Mouse (Mus musculus) megakaryocyte progenitor cell, adult 5-6 weeks (primary cell): ENCODE data around the gene Psma6. TPM values are rescaled to one million over a fixed set of nuclear protein-coding genes. Genes with fewer than 3 reads are reported as not detected.

Source experiments
- ATAC-seq: replicated peaks from 2 replicates; pipeline ENCODE4 v1.8.0; 2016; ENCODE audit warnings: mild to moderate bottlenecking, moderate TSS enrichment, inconsistent platforms; ENCODE audit not compliant: poor library complexity
- total RNA-seq, 2 experiments: library from RNA; stranded (forward) in 1 of 2; stranded (reverse) in 1 of 2; fragments of 157-497, 149-512 nt in 1 of 2; fragments of 200-1000 nt in 1 of 2; gene quantifications; 2 replicates each; pipeline versions ENCODE4 v1.2.3 to v1.2.4; 2015 to 2017

Gene Psma6
- total RNA-seq, 2 experiments from 2014 or later = 362 to 372 TPM

- no peak for ATAC-seq
Observed at GRCm38 (mm10) chr12:55435080-55435479, 51.1 kb downstream of the Psma6 start.

- peak; percentile 61 for ATAC-seq
Observed at GRCm38 (mm10) chr12:55437122-55437826, 53.3 kb downstream of the Psma6 start.

GRCm38 (mm10) chr12:55438058-55438457 lies 54.0 kb downstream of the Psma6 start:
- no peak for ATAC-seq

- ATAC-seq = peak; percentile 27; the same call in 1 of the 2 replicates
Observed at GRCm38 (mm10) chr12:55438611-55439137, 54.7 kb downstream of the Psma6 start.

- ATAC-seq = no peak
Observed at GRCm38 (mm10) chr12:55440416-55440815, 56.4 kb downstream of the Psma6 start.

GRCm38 (mm10) chr12:55442245-55442644 lies 58.2 kb downstream of the Psma6 start:
- ATAC-seq = no peak

- ATAC-seq = peak; percentile 53
Observed at GRCm38 (mm10) chr12:55442861-55443850, 59.1 kb downstream of the Psma6 start.

GRCm38 (mm10) chr12:55444031-55444451 lies 60.0 kb downstream of the Psma6 start:
- no peak for ATAC-seq

GRCm38 (mm10) chr12:55445583-55445982 lies 61.6 kb downstream of the Psma6 start:
- ATAC-seq = no peak

- ATAC-seq = no peak
Observed at GRCm38 (mm10) chr12:55446366-55446745, 62.3 kb downstream of the Psma6 start.

GRCm38 (mm10) chr12:55446746-55447395 lies 62.8 kb downstream of the Psma6 start:
- peak; percentile 76 for ATAC-seq

GRCm38 (mm10) chr12:55447396-55447760 lies 63.4 kb downstream of the Psma6 start:
- no peak for ATAC-seq

- no peak for ATAC-seq
Observed at GRCm38 (mm10) chr12:55448457-55448856, 64.4 kb downstream of the Psma6 start.

GRCm38 (mm10) chr12:55449048-55449447 lies 65.0 kb downstream of the Psma6 start:
- ATAC-seq = no peak

GRCm38 (mm10) chr12:55450421-55450820 lies 66.4 kb downstream of the Psma6 start:
- ATAC-seq = peak; percentile 49

- no peak for ATAC-seq
Observed at GRCm38 (mm10) chr12:55452839-55453238, 68.8 kb downstream of the Psma6 start.

GRCm38 (mm10) chr12:55453924-55454323 lies 69.9 kb downstream of the Psma6 start:
- ATAC-seq = no peak

GRCm38 (mm10) chr12:55455206-55455605 lies 71.2 kb downstream of the Psma6 start:
- no peak for ATAC-seq

GRCm38 (mm10) chr12:55456136-55456535 lies 72.1 kb downstream of the Psma6 start:
- no peak for ATAC-seq

GRCm38 (mm10) chr12:55456893-55457292 lies 72.9 kb downstream of the Psma6 start:
- ATAC-seq = no peak

- ATAC-seq = peak; percentile 51
Observed at GRCm38 (mm10) chr12:55459739-55460138, 75.7 kb downstream of the Psma6 start.
